Mouse (Mus musculus) urinary bladder, postnatal 4 days (tissue): ENCODE measurements around the gene Cacna1c.

Source experiments
- DNase-seq, 2 experiments: peaks; one replicate each; pipeline ENCODE4 v3.0.0; 2021 to 2022; ENCODE audit warnings: low spot score in 2 of 2

Cacna1c gene

GRCm38 (mm10) chr6:119196382-119197305 lies at the start of gene Cacna1c:
Cacna1c (minus strand) TSS chr6:119196418.
- peak in 1 of 2 experiments; percentile 31 for DNase-seq

GRCm38 (mm10) chr6:119240871-119241705 lies 44.9 kb upstream of the Cacna1c start:
- DNase-seq, result no peak

- no peak for DNase-seq
These were observed 44.0 kb upstream of the Cacna1c start for GRCm38 (mm10) chr6:119240256-119240655.

- no peak for DNase-seq
These were observed 43.3 kb upstream of the Cacna1c start for GRCm38 (mm10) chr6:119239341-119240005.

GRCm38 (mm10) chr6:119237427-119237989 lies 41.3 kb upstream of the Cacna1c start:
- peak; percentile 43 to 72 for DNase-seq

- DNase-seq, result no peak
These were observed 40.0 kb upstream of the Cacna1c start, which contains the start of gene Cacna2d4 for GRCm38 (mm10) chr6:119236241-119236640. Cacna2d4 (plus strand) TSS chr6:119236526.

- no peak for DNase-seq
These were observed 39.2 kb upstream of the Cacna1c start for GRCm38 (mm10) chr6:119235441-119235840.

- no peak for DNase-seq
These were observed 36.8 kb upstream of the Cacna1c start for GRCm38 (mm10) chr6:119233066-119233465.

- no peak for DNase-seq
These were observed 32.8 kb upstream of the Cacna1c start for GRCm38 (mm10) chr6:119228861-119229603.

- no peak for DNase-seq
These were observed 30.8 kb upstream of the Cacna1c start for GRCm38 (mm10) chr6:119227001-119227400.

GRCm38 (mm10) chr6:119225731-119226130 lies 29.5 kb upstream of the Cacna1c start:
- no peak for DNase-seq

GRCm38 (mm10) chr6:119225226-119225625 lies 29.0 kb upstream of the Cacna1c start:
- no peak for DNase-seq

GRCm38 (mm10) chr6:119224451-119225195 lies 28.4 kb upstream of the Cacna1c start:
- DNase-seq, result peak in 1 of 2 experiments; percentile 38

- DNase-seq, result peak in 1 of 2 experiments; percentile 60
These were observed 24.1 kb upstream of the Cacna1c start for GRCm38 (mm10) chr6:119220297-119220696.

GRCm38 (mm10) chr6:119219237-119219870 lies 23.1 kb upstream of the Cacna1c start:
- peak in 1 of 2 experiments; percentile 56 for DNase-seq

GRCm38 (mm10) chr6:119218591-119218990 lies 22.4 kb upstream of the Cacna1c start:
- peak in 1 of 2 experiments; percentile 52 for DNase-seq

GRCm38 (mm10) chr6:119217661-119218060 lies 21.4 kb upstream of the Cacna1c start:
- peak in 1 of 2 experiments; percentile 52 for DNase-seq

GRCm38 (mm10) chr6:119215040-119215613 lies 18.9 kb upstream of the Cacna1c start:
- peak in 1 of 2 experiments; percentile 54 for DNase-seq

- DNase-seq, result no peak
These were observed 18.0 kb upstream of the Cacna1c start for GRCm38 (mm10) chr6:119214190-119214589.
